Mouse (Mus musculus) v-Abl transformed pro-B cells (cell line): ENCODE results near the gene Acox1.

Source experiments
- in situ Hi-C, 2 experiments: fragments of 400-800 bp; cut with MboI; formaldehyde crosslinking; loops; one replicate each; pipeline ENCODE4 v1.15.1; 2025; ENCODE audit not compliant: unreplicated experiment in 2 of 2

Acox1 gene

DNA sequence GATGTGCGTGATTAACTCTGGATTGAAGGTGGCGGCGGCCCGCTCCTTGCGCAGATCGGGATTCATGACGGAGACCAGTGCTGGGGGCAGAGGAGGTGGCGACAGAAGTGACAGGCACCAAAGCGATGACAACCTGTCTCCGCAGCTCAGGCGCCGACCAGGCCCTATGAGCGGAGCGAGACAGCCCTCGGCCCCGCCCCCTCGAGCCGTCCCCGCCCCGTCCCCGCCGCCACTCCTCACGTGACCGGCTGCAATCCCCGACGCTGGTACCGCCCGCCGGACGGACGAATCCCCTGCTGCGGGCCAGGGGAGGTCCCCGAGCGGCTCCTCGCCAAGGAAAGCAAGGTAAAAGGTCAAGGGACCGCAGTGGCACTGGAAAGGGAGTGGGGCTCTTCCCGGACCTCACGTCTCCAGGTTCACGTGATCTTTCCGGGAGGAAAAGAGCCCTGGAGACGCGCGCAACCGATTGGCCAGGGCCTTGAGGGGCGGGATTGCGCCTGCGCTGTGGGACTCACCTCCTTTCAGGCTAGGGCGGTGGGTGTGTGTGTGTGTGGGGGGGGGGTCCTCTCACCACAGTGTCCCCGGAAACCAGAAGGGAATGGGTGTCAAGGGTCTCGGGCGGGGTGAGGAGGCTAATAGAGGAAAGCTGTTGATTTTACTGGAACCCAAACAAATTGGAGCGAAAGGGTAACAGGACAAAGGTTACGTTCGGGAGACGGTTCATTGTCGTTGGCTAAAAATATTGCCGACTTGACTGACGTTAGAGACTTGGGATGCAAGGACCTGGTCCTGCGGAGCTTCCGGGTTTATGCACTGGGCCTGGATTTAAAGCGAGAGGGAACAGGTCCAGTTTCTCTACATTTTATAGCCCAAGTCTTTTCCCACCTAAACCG, at the start of gene Acox1, which contains the start of gene Ten1:
Acox1 (minus strand) TSS at position 407 of the 893 bp plus-strand sequence.
Ten1 (plus strand) TSS at position 217 of the 893 bp plus-strand sequence.
- in situ Hi-C loops, result no loop called here

DNA sequence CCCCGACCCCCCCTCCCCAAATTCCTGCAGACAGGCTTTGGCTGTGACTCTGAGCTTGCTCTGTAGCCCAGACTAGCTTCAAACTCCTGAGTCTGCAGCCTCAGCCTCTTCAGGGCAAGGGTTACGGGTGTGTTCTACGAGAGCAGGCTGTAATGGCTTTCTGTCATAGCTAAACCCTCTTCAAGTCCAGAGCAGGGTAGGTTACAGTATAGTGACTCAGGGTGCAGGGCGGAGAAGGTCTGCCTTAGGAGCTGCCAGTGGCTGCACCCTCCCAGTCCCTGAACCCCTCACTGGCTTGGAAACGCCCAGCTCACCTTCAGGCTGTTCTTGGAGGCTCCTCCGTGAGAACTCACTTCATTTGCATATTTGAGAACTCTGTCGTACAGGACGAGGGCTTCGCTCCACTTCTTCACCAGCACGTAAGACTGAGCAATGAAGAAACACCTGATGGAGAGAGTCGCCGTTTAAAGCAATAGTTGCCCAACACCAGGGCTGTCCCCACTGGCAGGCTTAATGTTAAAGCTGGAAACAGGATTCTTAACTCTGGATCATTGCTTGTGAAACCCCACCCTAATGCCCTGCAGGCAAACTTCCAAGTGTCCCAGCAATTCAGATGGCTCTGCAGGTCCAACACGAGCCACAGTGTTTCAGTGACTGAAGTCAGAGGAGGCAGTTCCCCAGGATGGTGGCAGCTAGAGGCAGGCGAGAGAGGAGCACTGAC, 48.8 kb upstream of the Acox1 start:
- in situ Hi-C loops, result no loop called here

DNA sequence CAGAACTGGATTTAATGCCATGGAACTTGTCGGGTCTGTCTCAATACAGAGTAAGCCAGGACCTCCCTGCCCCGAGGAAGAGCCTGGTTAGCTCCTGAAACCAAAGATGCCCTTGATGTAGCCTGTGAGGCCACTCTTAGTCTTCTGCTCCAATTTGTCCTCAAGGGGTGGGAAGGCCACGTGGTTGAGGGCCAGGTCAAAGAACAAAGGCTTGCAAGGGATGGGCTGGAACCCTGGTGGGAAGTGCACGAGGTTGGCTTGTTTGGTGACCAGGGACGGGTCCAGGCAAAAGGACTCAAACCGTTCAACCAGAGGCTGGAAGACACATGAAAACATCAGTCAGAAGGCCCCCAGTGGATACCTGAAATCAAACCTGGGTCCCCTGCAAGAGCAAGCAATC, 46.8 kb upstream of the Acox1 start:
- in situ Hi-C loops, result no loop called here

DNA sequence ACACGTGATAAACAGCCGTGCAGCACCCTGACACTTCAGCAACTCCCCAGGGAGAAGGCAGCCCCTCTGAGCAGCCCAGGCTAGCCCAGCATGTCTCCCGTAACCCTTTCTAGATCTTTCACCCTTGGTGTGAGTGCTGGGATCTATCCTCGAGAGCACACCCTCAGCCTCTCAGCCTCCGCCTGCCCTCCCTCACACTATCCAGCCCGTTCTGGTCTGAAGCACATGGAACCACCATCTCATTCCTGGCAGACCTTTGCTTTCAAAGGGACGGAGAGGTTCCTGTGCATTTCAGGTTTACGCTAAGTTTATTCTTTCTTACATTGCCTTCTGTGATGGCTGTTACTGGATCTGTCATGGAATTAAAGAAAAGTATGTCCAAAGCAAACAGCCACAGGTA, 45.7 kb upstream of the Acox1 start:
- in situ Hi-C loops, result no loop called here

DNA sequence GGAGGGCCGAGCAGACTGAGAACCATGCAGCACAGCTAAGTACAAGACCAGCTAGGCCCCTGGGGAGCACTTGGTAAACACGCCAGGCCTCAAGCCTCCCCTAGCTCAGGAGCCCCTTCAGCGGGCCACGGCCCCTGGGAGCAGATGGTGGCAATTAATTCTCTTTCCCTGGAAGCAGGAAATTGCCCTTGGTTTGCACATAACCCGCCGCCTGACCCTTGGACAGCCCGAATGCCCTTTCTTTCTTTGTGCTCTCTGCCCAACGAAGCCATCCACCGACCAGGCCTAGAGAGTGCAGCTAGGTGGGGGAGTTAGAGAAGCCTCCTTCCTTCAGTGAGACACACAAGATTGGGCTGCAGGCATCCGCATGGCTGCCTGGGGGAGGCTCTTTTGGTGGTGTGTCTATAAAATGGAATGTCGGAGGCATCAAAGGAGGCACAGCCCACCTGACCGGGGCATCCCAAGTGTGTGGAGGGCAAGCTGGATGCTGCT, 42.9 kb upstream of the Acox1 start:
- in situ Hi-C loops, result no loop called here

DNA sequence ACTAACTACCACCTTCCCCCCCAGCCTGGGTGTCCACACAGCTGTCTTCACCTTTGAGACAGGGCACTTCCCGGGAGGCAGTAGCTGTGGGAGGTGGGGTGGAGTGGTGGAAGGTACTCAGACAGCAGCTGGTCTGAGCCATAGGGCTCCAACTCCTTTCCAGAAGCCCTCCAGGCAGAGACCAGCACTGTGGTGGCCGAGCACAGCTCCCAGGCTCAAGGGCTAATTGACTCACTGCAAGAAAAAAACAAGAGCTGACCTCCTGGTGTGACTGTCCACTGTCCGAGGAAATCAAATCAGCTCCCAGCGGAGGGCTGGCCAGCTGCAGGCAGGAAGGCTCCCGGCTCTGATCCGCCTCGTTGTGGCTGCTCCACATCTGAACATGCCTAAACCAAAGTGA, 41.0 kb upstream of the Acox1 start:
- in situ Hi-C loops, result no loop called here

DNA sequence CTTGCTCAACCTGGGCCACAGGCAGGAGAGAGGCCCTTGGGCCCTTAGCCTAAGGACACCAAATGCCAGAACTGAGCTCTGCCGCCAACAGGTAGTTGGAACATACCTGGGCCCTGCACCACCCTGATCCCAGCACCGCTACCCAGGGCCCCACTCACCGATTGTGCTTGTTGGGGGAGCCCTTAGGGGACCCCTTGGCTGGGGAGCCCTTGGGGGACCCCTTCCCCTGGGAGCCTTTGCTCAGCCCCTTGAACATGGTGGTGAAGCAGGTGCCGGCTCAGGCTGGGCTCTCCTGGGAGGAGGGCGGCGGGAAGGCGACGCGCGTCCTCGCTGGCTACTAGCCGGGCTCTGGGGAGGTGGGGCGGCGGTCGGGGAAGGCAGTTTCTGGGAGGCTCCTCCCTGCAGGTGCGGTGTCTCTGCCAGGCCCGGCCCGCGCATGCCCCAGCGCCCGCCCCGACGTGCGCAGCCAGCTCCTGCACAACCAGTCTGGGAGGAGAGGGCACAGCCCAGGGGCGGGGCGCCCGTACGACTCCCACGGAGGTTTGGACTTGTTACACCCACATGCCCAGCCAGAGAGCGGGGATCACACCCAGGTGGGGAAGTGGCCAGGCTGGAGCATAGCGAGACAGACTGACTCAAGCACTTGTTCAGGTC, 39.0 kb upstream of the Acox1 start, which contains the start of gene Evpl:
Evpl (minus strand) TSS at position 336 of the 654 bp plus-strand sequence.
- in situ Hi-C loops, result no loop called here

DNA sequence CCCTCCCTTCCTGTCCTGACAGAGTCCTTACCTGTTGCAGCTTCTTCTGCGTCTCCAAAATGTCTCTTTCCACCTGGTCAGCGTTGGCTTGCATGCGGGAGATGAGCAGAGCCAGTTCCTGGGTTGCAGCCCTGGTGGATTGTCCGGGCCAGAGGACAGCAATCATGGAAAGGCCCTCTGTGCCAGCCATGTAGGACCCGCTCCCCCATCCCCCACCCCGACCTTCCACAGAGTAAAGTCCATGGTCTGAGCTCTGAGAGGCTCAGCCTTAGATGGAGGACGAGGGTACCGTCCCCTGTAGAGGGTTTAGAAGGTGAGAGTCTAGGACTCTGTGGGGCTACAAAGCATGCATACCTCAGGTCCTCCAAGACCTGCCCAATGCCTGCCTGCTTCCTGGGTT, 36.1 kb upstream of the Acox1 start:
- in situ Hi-C loops, result no loop called here

DNA sequence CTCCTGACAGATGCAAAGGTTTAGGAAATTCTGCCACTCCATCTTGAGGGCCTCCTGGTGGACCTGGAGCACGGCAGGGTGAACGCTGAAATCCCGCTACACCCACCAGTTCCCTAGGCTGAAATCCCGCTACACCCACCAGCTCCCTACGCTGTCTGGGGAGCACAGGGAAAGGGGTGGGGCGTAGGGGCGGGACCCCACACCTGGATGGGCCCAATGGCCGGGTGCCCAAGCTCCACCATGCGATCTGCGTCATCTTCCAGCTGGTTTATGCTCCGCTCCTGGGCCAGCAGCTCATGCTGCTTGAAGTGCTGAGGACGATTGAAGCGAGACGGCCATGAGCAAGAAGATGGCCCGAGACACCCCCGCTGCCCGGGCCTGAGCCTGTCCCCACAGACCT, 33.6 kb upstream of the Acox1 start:
- in situ Hi-C loops, result no loop called here

DNA sequence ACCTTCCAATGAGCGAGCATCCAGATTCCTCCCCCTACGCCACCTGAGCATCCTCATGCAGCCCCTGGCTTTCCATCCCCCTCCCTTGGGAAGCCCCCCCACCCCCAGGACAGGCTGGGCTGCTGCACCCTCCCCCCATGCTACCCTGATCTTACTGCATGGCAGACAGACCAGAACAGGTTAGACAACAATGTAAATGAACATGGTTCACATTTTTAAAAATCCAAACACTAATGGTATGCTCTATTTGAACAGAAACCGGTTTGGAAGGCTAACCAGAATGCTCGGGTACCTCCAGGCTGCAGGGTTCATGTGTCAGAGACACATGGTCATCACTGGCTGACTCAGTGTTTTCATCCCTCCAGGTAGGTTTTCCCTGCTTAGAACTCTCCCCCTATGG, 29.9 kb upstream of the Acox1 start:
- in situ Hi-C loops, result no loop called here

DNA sequence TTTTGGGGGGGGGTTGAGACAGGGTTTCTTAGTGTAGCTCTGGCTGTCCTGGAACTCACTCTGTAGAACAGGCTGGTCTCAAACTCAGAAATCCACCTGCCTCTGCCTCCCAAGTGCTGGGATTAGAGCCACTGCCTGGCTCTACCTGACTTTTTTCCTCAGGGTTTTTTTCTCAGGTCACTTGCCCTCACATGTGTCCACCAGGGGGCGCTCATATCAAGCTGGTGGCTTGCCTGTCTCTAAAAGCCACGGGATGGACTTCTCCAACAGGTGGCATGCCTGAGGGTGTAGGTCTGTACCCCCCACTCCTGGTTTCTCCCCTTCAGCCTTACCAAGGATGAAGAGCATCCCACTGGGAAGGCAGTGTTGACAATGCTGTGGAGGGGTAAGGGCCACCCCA, 27.6 kb upstream of the Acox1 start:
- in situ Hi-C loops, result no loop called here

DNA sequence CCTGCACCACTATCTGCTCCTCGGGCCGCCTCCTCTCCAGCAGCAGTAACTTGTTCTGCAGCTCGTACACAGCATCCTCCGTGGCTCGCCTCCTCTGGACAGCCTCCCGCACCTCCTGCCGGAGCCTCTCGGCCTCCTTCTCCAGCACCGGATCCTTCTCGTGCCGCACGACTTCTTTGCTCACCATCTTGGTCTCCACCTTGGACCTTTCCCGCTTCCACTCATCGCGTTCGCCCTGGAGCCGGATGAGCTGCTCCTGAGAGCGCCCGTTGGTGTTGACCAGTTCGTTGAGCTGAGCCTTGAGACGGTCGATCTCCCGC, 23.9 kb upstream of the Acox1 start:
- in situ Hi-C loops, result loop anchor here (5.0 kb wide), 4 partner anchors 75 to 235 kb away; no protein-coding TSS in a partner anchor

DNA sequence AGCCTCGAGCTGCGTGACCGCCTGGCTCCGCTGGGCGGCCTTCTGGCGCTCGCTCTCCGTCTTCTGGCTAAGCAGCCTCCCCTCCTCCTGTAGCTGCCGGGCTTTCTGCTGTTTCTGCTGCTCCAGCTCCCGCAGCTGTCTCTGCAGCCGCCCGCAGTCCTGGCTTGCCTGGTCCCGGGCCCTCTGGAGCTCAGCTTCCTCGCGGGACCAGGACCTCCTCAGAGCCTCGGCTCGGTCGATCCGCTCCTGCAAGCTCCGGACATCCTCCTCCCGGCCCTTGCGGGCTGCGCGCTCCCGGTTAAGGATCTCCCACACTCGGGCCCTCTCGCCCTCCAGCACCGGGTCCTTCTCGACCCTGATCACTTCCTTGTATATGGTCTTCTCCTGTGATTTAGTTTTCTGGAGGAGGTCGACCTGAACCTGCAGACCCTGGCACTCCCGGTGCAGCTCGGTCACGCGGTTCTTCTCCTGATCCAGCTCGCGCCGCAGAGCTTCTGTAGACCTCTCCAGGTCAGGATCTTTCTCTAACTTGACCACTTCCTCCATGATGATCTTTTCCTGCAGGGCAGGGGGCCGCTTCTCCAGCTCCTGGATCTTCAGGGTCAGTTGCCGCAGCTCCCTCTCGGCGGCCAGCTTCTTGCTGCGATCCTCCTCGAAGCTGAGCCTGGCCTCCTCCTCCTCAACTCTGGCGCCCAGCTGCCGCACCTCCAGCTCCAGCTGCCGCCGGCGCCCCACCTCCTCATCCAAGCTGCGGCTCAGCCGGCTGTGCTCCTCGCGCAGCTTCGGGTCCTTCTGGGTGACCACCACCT, 23.3 kb upstream of the Acox1 start:
- in situ Hi-C loops, result loop anchor here (5.0 kb wide), 4 partner anchors 75 to 235 kb away; no protein-coding TSS in a partner anchor

DNA sequence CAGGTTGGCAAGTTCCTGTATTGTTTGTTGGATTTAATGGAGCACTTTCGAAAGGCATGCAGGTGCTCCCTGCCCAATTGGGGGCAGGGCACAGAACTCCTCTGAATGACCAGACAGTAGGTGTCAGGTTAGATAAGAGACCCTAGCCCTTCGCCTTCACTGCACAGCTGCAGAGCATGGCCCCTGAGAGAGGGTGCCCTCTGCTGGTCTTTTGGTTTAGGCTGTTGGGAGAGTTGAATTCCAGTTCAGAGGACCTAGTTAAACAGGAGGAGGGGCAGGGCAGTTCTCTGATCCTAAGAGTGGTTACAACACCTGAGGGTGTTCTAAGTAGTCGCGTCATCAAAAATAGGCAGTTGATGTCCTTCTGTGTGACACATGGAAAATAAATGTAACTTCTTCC, 21.0 kb upstream of the Acox1 start:
- in situ Hi-C loops, result loop anchor here (5.0 kb wide), 4 partner anchors 73 to 237 kb away; no protein-coding TSS in a partner anchor

DNA sequence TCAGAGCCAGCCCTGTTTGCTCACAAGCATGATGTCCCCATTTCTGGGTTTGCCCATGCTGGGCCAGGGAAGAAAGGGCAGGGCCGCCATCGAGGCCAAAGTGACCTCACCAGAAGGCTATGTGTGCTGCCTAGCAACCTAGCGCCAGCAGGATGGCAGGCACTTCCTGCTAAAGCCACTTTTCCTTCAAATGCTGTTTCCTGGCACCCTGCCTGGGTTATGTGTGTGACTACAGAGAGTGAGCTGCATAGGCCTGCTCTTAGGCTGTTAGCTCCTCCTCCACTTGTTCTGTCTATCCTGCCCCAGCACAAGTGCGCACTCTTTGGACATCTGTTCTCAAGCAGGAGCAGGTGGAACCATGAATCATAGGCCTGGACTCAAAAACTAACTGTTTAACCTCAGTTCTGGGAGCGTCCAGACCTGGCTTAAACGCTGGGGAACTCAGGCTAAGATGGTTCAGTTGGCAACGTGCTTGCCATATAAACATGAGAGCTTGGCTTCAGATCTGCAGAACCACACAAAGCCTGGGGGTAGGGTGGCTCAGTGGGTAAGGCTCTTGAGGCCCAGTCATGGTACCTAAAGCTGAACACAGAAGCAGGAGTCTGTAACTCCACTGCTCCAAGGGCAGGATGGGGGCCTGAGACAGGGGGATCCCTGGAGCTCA, 20.0 kb upstream of the Acox1 start:
- in situ Hi-C loops, result no loop called here

DNA sequence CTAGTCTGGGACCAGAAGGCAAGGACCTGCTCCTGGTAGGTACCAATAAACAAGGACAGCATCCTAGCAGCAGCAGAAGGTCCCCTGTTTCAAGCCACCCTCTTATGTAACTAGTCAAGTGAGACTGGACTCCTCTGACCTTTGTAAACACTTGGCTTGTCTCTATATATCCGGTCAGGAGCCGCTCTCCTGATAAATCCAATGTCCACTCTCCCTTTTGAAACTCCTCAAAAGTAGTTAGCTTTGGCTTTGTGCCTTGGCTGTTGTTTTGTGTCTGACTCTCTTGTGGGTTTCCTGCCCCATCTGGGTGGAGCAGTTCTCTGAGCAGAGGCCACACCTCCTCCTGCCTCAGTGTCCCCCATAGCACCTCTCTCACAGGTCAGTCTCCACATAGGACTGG, 19.4 kb upstream of the Acox1 start:
- in situ Hi-C loops, result no loop called here

DNA sequence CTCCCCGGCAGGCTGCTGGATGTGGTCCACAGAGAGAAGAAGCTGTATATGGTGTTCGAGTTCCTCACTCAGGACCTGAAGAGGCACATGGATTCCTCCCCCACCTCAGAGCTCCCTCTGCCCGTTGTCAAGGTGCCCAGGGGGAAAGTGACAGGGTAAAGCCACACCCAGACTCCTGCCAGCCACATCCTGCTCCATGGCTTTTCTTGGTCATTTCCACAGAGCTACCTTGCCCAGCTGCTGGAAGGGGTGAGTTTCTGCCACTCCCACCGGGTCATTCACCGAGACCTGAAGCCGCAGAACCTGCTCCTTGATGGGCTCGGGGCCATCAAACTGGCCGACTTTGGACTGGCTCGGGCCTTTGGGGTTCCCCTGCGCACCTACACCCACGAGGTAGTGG, 17.7 kb upstream of the Acox1 start:
- in situ Hi-C loops, result no loop called here

DNA sequence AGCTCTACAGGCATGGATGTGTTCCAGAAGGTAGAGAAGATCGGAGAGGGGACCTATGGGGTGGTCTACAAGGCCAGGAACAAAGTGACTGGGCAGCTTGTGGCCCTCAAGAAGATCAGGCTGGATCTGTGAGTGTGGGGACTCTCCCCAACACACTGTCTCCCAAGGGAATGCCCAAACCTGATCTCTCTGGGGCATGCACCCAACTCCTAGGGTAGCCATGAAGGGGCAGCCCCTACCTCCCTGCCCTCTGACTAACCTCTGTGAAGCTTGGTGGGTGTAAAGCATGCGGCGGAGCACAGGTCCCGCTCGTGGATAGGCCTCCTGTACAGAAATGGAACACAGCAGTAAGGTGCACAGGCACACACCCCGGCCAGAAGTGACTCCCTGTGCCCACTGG, 17.1 kb upstream of the Acox1 start:
- in situ Hi-C loops, result no loop called here

DNA sequence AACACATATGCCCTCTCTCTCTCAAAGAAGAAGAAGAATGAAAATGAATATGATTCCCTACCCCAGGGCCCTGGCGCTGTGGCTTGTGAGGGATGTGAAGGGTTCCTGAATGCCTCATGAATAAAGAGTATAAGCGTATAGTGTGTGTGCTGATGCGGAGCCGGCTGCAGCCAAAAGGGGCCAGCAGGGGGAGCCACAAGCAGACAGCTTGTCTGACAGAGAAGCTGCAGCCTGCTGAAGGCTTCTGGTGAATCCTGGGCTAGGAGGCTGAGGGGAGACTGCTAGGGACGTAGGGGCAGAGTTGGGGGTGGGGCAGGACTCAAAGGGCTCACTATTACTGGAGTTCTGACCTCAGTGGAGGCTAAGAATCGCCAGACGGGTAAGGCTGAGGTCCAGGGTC, 16.3 kb upstream of the Acox1 start:
- in situ Hi-C loops, result no loop called here
